Mouse (Mus musculus) heart, postnatal 0 days (tissue): ENCODE measurements around the gene BC004004. TPM values are rescaled to one million over a fixed set of nuclear protein-coding genes. Genes with fewer than 3 reads are reported as not detected.

Source experiments
- ATAC-seq: fragments of 200-750 bp; cut with Nextera tagmentation; 2 replicates; pipeline ENCODE4 v1.8.0; 2017; ENCODE audit warnings: low read depth, moderate number of reproducible peaks, moderate library complexity; ENCODE audit not compliant: insufficient read depth
- DNase-seq: peaks from one replicate; pipeline ENCODE4 v3.0.0-alpha.2; 2016; ENCODE audit warnings: low spot score
- H3K27ac ChIP-seq: fragments of 300-500 bp; sonication (generic); 2 replicates; pipeline ENCODE4 v1.5.1; 2014; ENCODE audit warnings: low read depth, mild to moderate bottlenecking
- H3K27me3 ChIP-seq: fragments of 300-500 bp; sonication (generic); 2 replicates; pipeline ENCODE4 v1.6.1; 2014; ENCODE audit warnings: low read length, mixed read lengths; ENCODE audit not compliant: control insufficient read depth, insufficient read depth
- H3K36me3 ChIP-seq: fragments of 300-500 bp; sonication (generic); replicated peaks from 2 replicates; pipeline ENCODE4 v1.6.1; 2014; ENCODE audit warnings: low read length, mixed read lengths; ENCODE audit not compliant: control insufficient read depth, insufficient read depth
- H3K4me1 ChIP-seq: fragments of 300-500 bp; sonication (generic); 2 replicates; pipeline ENCODE4 v1.6.1; 2014; ENCODE audit warnings: antibody characterized with exemption; ENCODE audit not compliant: control insufficient read depth, insufficient read depth
- H3K4me2 ChIP-seq: fragments of 300-500 bp; sonication (generic); 2 replicates; pipeline ENCODE4 v1.6.1; 2014; ENCODE audit warnings: low read depth, mild to moderate bottlenecking, low read length, moderate library complexity
- H3K4me3 ChIP-seq: fragments of 300-500 bp; sonication (generic); 2 replicates; pipeline ENCODE4 v1.5.1; 2014; ENCODE audit warnings: low read depth, low read length
- H3K9ac ChIP-seq: fragments of 300-500 bp; sonication (generic); replicated peaks from 2 replicates; pipeline ENCODE4 v1.6.1; 2014; ENCODE audit warnings: low read depth, low read length, mixed read lengths
- H3K9me3 ChIP-seq: fragments of 300-500 bp; sonication (generic); replicated peaks from 2 replicates; pipeline ENCODE4 v1.6.1; 2016; ENCODE audit warnings: low read length; ENCODE audit not compliant: control insufficient read depth
- CTCF ChIP-seq: IDR thresholded peaks from 2 replicates; pipeline ENCODE4 v1.5.1; 2016; ENCODE audit warnings: antibody characterized with exemption, control low read depth, low read depth
- EP300 ChIP-seq: IDR thresholded peaks from 2 replicates; pipeline ENCODE4 v1.6.1; 2016; ENCODE audit warnings: antibody characterized with exemption, low read depth
- WGBS: fragments of 180-500 bp; shearing (Covaris S2); extraction: QIAGEN DNeasy Blood & Tissue Kit; methylation state at CpG from one replicate; pipeline ENCODE4 v1.1.7; 2014; 5-methylcytosine and 5-hydroxymethylcytosine counted together
- polyA plus RNA-seq: library from polyadenylated mRNA; unstranded; fragments of >200 nt; fragmentation: Nextera tagmentation; extraction: Ambion mirVana; gene quantifications from 2 replicates; pipeline ENCODE4 v1.2.1, GENCODE M21; 2015
- total RNA-seq: library from RNA; depleted of rRNA; stranded (reverse); fragments of >200 nt; gene quantifications from 2 replicates; pipeline ENCODE4 v1.2.3, GENCODE M21; 2014; ENCODE audit warnings: low replicate concordance

BC004004 gene
- total and polyA plus RNA-seq, 2 experiments from 2014 or later, result 140 to 234 TPM

GRCm38 (mm10) chr17:29355461-29355840 lies 86.9 kb downstream of the BC004004 start:
- no peaks in the 10 kb centered on the region for H3K9me3 ChIP-seq
- ATAC-seq, result peak; percentile 16
- H3K27me3 ChIP-seq, result no peaks in the 10 kb centered on the region
- peak; percentile 40 for DNase-seq
- H3K36me3 ChIP-seq, result no peaks in the 10 kb centered on the region
- TF ChIP-seq CTCF (no peak), EP300 (no peak; the same call in 1 of the 2 replicates)
- H3K4me2 ChIP-seq, result no peak overlapping the region
- H3K4me3 ChIP-seq, result no peak overlapping the region
- H3K9ac ChIP-seq, result peak overlapping the region; percentile 40
- H3K4me1 ChIP-seq, result peaks cover 20% of the 10 kb centered on the region
- H3K27ac ChIP-seq, result peak overlapping the region; percentile 98
- WGBS, result 26% methylated on average over 5 of the region's 5 CpGs

- Histone ChIP-seq H3K4me2 (peak overlapping the region; percentile 58), H3K27ac (peak overlapping the region; percentile 98), H3K4me3 (peak overlapping the region; percentile 33; the same call in 1 of the 2 replicates), H3K9ac (peak overlapping the region; percentile 40), H3K36me3 (no peaks in the 10 kb centered on the region), H3K27me3 (no peaks in the 10 kb centered on the region), H3K9me3 (no peaks in the 10 kb centered on the region), H3K4me1 (peaks cover 20% of the 10 kb centered on the region)
- ATAC-seq (peak; percentile 86), DNase-seq (peak; percentile 91)
- TF ChIP-seq EP300 (peak; percentile 54; the same call in 1 of the 2 replicates), CTCF (no peak)
- WGBS, result 3% methylated on average over 17 of the region's 17 CpGs
Measured at GRCm38 (mm10) chr17:29355841-29356478, 87.4 kb downstream of the BC004004 start.

- peak; percentile 95 for DNase-seq
- Histone ChIP-seq H3K4me2 (peak overlapping the region; percentile 58), H3K4me1 (peaks cover 20% of the 10 kb centered on the region), H3K4me3 (peak overlapping the region; percentile 33), H3K9me3 (no peaks in the 10 kb centered on the region), H3K36me3 (no peaks in the 10 kb centered on the region), H3K27ac (peak overlapping the region; percentile 98), H3K27me3 (no peaks in the 10 kb centered on the region), H3K9ac (peak overlapping the region; percentile 40)
- peak; percentile 89 for ATAC-seq
- no peak for TF ChIP-seq CTCF
- TF ChIP-seq EP300, result peak; percentile 81; the same call in 1 of the 2 replicates
- WGBS, result 3% methylated on average over 11 of the region's 11 CpGs
Measured at GRCm38 (mm10) chr17:29356479-29356856, 87.9 kb downstream of the BC004004 start.

- TF ChIP-seq EP300 (no peak), CTCF (no peak)
- Histone ChIP-seq H3K27me3 (no peaks in the 10 kb centered on the region), H3K36me3 (no peaks in the 10 kb centered on the region), H3K9me3 (no peaks in the 10 kb centered on the region), H3K4me3 (peak overlapping the region; percentile 33), H3K9ac (peak overlapping the region; percentile 40), H3K4me2 (peak overlapping the region; percentile 58), H3K27ac (peak overlapping the region; percentile 98), H3K4me1 (peaks cover 20% of the 10 kb centered on the region)
- no peak for ATAC-seq
- 17% methylated on average over 9 of the region's 9 CpGs for WGBS
- no peak for DNase-seq
Measured at GRCm38 (mm10) chr17:29356882-29357281, 88.3 kb downstream of the BC004004 start.

- H3K27ac ChIP-seq, result no peak overlapping the region
- TF ChIP-seq EP300, result no peak
- no peak for TF ChIP-seq CTCF
- DNase-seq (no peak), ATAC-seq (no peak)
- H3K9me3 ChIP-seq, result no peaks in the 10 kb centered on the region
- WGBS, result 70% methylated on average over 3 of the region's 3 CpGs
- no peak overlapping the region for H3K4me2 ChIP-seq
- peaks cover 20% of the 10 kb centered on the region for H3K4me1 ChIP-seq
- H3K36me3 ChIP-seq, result no peaks in the 10 kb centered on the region
- no peak overlapping the region for H3K9ac ChIP-seq
- no peaks in the 10 kb centered on the region for H3K27me3 ChIP-seq
- H3K4me3 ChIP-seq, result no peak overlapping the region
Measured at GRCm38 (mm10) chr17:29358928-29359327, 90.3 kb downstream of the BC004004 start.
